Mouse (Mus musculus) thymus, adult 18-20 months (tissue): ENCODE results near the gene Setdb1.
A peak's percentile ranks its signal among the peaks of the same experiment; 100 is the strongest.

Experiments used
- DNase-seq, 2 experiments: peaks; one replicate each; pipeline ENCODE4 v3.0.0; 2022; ENCODE audit warnings: mixed read lengths in 2 of 2

Setdb1 gene

DNA sequence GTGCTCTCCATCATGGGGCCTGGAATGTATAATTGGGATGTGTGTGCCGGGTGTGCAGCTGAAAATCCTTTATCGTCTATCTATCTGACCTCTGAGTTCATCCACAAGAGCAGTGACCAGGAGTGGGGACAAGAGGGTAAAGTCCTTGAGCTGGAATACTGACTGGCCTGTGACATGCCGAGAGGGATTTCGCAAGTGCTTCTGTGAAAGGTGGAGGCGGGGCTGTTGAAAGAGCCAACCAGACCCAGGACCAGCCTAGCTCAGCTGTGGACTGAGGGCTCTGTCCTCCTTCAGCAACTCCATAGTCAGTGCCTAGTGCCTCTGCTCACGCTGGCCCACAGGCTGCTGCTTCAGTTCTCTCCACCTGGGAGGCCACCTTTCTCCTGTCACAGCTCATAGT is 38.5 kb downstream of the Setdb1 start:
- DNase-seq, result no peak

DNA sequence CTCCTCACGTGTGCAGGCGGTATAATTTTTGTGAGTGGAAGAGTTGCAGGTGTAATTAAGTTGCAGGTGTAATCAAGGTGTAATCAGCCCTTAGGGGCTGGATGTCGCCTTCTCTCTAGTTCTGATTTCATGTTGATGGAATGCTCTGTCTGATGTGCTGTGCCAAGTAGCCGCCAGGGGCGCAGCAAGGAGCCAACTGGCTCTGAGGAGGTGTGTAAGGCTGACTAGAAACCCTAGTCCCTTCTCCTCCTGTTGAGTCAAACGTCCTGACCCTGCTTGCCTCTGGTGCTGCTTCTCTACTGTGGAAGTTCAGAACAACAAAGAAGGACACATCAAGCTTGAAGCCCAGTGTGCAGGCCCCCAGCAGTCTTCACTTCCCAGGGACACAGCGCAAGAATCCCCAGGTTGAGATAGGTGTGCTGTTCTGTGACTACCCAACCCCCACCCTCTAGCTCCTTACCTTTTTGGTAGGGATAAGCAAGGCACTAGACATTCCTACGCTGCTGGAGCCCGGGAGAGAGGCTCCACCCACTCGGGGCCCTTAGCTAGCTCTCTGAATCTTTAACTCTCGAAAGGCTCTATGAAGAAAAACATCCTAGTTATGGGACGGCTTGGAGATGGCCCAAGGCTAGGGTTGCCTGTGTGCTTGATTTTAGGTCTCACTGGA is 39.5 kb downstream of the Setdb1 start:
- DNase-seq, result peak; percentile 33 to 42

DNA sequence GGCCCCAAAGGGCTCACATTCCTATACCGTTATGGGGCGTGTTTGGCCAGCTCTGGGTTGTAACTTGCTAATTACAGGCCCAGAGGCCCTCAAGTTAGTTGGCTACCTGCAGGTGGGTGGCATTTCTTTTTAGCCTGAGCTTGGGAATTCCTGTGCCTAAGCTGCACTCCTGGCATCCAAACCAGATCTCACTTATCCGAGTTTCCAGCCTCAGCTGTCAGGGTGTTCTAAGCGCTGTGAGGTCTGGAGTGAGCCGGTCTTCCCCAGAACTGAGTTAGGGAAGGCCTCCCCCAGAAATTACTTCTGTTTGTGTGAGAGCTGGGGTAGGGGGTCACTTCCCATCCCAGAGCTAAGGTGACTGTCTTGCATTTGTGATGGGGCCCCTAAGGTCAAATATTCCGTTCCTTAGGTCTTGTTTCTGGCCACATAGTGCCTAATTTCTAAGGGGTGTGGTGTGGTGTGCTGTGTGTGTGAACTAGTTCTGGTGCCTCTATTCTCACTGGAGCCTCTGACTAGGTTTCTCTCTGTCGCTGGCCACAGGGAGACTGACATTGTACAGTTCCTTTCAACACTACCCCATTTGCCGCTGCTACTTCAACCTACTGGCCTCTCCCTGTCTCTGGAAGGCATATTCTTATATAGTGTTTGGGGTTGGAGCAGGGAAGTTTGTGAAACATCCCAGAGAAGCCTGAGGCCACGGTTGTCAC is 41.0 kb downstream of the Setdb1 start:
- DNase-seq, result no peak

DNA sequence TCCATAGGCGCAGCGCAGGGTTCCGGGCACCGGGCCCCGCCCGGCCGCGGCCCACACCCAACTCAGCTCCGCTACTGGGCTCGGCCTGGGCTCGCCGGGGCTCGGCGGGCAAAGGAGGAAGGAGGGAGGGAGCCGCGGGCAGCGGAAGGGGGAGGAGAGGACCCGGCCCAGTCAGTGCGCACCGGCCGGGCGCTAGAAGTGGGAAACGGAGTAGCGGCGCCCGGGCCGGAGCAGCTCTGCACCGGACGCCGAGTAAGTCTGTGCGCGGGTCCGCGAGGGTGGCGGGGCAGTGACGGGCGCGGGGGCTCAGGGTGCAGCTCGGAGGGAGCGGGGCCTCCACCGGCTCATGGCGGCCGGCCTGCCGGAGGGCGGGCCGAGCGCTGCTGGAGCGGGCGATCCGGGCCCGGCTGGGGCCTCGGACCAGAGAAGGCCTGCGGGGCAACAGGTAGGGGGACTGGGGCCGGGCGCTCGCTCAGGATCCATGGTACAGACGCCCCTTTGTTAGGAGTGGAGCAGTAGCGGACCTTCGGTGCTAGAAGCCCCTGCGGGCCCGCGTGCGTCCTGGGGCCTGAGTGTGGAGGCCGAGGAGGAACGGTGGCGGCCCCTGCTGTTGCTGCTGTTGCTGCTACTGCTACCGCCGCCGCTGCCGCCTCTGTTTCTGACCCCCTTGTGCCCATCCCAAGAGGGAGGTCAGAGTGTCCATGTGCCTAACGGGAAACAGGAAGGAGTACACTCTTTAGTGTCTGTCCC is 41.7 kb downstream of the Setdb1 start:
- peak; percentile 87 for DNase-seq

DNA sequence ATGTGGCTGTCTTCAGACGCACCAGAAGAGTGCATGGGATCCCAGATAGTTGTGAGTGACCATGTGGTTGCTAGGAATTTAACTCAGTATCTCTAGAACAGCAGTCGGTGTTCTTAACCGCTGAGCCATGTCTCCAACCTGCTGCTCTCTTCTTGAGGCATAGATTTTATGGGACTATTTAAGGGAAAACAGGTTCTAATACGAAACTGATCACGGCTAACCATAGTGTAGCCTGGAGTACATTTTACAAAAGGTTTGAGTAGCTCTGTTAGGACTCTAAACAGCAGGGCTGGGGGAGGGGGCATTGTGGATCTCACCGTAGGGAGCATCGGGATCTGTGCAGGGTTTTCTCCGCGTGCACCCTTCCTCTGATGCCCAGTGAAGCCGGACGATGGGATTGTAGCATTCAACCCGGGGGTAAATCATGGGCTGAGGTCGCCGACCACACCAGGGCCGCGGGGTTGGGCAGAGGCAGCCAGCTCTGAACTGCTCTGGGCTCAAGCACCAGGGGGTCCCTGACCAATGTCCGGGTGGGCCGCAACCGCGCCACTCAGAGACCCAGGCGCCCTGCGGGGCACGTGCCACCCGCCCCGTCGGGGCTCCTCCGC is 42.4 kb downstream of the Setdb1 start, which contains the start of gene Cers2:
TSS of gene Cers2 (plus strand) at position 306 of the 608 bp plus-strand sequence.
- DNase-seq, result no peak

DNA sequence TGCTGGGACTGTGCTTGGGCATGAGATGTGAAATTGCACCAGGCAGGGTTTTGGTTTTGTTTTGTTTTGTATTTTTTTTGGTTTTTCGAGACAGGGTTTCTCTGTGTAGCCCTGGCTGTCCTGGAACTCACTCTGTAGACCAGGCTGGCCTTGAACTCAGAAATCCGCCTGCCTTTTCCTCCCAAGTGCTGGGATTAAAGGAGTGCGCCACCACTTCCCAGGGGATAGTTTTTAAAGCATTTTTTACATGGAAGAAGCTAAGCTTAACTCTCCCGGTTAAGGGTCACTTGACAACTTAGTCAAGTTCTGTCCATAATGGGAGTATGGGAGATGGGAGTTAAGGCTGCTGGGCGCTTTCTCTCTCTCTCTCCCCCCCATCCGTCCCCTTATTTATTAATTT is 42.9 kb downstream of the Setdb1 start:
- no peak for DNase-seq

DNA sequence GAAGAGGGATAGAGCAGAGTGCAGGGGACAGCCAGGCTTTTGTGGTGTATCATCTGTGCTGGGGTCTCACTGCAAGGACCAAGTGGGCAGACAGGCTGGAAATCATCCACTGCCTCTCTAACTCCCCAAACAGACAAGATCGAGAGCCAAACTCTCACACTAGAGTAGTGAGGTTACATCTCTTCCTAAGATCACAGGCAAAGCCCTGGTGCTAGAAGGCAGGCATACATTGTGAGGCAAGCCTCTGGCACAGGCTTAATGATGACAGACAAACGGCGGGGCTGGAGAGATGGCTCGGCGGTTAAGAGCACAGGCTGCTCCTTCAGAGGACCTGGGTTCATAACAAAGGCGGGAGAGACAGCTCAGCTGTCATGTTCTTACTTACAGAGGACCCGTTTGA is 43.5 kb downstream of the Setdb1 start:
- DNase-seq, result no peak

DNA sequence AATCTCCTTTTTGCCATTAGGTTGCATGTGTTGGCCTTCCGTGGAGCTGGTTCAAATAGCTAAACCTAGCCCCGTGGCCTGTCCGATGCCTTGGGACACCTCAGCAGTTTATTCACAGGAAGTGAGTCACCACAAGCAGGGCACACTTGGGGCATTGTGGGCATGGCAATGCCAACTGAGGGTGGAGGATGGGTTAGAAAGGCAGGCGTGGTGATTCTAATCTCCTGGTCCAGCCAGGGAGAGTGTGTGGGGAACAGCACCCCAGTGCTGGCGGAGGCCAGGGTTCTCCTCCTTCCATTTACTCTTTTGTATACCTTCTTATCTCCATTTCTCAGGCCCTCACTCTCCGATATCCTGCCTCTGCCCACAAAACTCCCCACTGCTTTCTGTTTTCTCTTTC is 44.4 kb downstream of the Setdb1 start:
- DNase-seq, result no peak

DNA sequence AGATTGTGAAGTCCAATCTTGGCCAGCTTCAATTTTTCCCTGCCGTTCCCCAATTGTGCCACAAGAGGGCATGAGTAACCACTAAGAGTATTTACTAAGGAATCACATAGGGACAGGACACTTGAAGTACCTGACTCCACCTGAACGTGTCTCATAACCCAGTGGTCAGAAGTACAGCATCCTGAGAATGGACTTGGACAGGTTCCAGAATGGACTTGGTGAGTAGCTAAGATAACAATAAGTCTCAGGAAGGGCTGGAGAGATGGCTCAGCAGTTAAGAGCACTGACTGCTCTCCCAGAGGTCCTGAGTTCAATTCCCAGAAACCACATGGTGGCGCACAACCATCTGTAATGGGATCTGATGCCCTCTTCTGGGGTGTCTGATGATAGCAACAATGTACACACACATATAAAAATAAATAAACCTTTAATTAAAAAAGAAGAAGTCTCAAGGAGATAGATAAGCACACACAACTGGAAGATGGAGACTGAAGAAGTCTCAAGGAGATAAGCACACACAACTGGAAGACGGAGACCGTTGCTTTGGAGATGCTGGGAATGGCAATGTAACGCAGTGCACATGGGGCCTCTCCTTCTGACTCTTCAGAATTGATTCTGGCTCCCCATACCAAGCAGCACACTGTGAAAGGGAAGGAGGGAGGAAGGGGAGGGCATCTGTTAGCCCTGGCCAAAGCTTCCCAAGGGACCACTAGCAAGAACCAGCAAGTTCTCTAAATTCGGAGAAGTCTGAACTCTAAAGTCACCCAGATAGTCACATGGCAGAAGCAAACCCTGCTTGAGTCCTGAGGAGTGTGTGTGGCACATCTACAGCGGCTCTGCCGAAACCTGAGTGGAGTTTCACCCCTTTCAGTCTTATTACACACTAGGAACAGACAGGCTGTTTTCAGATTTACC is 45.8 kb downstream of the Setdb1 start:
- peak in 1 of 2 experiments; percentile 47 for DNase-seq

DNA sequence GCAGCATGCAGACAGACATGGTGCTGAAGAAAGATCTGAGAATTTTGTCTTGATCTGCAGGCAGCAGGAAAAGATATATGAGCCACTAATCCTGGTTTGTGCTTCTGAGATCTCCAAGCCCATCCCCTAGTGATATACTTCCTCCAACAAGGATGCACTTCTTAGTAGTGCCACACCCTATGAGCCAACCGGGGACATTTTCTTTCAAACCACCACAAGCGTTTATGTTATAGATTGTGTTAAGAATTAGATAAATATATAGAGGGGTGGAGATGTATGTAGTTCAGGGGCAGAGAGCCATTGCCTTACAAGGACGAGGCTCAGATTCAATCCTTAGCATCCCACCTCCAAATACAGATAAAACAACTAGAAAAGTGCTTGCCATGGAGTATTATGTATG is 46.5 kb downstream of the Setdb1 start:
- DNase-seq, result no peak

DNA sequence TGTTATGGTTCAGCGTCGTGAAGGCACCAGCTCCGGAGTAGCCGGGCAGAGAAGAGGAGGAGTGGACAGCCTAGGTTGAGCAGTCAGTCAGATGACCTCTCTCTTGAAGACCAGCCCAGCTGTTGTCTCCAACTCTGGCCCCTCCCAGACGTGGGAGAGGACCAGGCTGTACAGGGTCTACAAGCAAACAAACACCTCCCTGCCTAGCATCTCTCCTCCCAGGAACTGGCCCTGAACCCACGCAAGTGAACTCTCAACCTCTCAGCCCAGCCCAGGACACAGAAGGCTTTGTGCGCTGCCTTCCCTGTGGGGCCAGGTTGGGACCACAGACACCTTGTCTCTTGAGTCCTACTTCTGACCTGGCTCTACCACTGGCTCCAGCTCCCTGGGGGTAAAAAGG is 49.9 kb downstream of the Setdb1 start, which contains the start of gene Anxa9:
TSS of gene Anxa9 (minus strand) at position 77 of the 400 bp plus-strand sequence.
- DNase-seq, result no peak

DNA sequence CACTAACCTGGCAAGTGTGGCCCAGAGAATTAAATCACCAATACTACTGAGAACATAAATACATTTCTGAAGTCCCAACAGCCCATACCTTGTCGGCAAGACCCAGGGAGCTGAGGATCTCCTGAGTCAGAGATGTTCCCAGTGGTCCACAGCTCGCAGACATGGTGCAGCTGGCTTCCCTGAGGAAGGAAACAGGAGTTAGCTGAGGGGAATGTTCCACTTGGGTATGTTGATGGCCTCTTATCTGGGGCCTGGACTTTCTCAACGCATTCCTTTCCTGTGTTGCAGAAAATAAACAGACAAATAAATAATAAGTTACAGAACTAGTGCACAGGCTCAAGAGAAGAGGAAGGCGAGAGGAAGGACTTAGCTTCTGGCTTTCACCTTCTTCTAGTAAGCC is 50.8 kb downstream of the Setdb1 start:
- no peak for DNase-seq

DNA sequence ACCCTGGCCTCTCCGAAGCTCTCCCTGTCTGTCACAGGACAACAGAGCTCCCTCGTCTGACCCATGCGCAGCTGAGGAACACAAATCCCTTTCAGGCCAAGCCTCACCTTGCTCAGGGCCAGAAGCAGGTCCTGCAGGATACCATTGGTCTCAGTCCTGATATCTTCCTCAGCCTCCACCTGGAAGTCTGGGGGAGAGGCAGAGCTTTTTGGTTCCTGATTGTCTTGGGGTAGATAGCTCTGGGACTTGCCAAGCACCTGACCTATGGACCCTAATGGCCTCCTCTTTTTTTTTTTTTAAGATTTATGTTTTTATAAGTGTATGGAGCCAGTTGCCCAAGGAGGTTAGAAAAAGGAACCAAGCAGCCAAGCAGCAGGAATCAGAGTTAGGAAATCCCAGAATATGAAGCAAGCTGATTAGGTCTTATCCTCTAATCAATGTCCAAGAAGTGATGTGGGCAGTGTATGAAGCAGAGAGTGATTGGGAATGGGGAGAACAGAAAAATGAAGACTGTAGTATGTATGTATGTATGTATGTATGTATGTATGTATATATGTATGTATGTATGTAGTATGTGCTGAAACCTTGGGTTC is 55.7 kb downstream of the Setdb1 start:
- DNase-seq, result no peak

DNA sequence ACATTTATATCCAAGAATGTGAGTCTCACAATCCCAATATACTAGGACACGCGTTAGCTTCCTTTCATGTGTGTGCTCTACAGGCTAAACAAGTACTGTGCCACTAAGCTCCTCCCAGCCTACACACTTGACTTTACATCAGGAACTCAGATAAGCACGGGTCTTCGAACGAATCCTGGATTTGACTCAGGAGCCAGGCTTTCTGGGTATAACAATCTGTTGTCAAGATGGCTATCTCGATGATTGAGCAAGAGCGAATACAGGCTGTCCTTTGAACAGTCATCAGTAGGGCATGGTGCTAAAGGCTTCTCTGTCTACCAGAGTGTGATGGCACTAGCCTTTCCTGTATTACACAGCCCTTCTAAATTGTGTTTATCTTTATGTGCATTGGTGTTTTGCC is 59.0 kb downstream of the Setdb1 start:
- no peak for DNase-seq

DNA sequence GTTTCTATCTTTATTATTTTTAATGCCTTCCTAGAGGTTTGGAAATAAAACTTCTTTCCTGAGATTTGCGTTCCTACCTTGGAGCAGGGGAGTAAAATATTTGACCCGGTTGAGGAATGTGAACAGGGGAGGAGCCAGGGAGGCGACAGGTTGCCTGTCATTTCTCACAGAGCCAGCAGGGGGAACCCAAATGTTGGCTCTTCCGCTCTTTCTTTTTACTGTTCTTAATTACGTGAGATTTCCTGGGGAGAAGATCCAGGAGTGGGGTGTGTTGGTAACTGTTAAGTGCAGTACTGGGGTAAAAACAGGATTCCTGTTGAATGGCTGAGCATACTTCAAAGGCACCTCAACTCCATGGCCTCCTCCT is 60.9 kb downstream of the Setdb1 start:
- DNase-seq, result no peak

DNA sequence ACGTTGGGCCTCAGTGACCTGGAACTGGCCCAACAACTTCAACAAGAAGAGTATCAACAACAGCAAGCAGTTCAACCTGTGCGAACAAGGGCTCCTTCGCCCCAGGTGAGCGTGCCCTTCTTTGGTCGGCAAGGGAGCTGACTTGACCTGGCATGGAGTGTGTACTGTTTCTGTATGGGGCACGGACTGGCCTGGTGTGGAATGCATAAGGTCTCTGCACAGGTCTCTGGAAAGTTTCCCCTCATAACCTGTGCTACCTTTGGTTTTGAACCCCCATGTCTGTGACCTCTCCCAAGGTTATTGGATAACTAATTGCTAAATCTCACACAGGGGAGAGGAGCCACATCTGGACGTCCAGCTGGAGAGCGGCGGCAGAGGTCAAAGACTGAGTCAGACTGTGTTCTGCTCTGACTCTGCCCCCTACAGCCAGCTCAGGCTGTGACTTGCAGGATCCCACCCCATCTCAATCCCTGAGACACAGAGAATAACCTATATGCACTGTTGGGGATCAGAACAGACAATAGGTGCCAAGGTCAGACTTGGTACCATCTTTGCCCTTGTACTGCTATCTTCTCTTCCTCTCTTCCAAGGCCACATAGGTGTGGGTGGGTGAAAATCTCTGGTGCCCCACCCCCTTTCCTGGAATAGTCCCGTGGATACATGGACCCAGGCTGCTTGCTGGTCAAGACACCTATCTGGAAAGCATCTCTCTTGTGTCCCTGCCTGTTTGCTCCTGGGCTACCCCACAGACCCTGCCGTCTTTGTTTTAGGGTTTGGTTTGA is 61.5 kb downstream of the Setdb1 start:
- DNase-seq, result no peak

DNA sequence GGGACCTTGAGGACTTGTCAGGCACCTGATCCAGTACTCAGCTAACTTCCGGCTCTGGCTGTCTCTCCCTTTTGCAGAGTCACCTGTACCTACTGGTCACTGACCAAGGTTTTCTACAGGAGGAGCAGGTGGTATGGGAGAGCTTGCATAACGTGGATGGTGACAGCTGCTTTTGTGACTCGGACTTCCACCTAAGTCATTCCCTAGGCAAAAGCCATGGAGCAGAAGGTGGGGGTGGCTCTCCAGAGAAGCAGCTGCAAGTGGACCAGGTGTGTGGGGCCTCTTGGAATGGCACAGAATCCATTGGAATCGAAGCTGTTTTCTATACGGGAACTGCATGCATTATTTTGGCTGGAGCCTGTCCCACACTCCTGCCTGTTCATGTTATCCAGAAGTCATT is 62.3 kb downstream of the Setdb1 start:
- no peak for DNase-seq

DNA sequence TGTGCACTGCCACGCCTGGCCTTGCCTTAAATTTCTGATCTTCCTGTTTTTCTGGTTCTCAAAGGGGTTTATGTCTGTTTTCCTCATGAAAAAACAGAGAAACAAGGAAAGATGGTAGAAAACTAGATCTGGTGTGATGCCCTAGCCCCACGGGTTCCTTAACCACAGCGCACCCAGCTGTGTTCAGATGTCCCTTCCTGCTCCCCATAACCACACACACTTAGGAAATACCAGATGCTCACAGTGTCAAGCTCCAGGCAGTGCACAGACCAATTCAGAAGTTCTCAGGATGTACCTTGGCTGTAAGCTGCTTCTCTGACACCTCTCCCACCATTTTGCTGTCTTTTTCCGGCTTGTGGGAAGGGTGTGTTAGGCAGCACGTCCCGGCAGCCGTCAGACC is 62.7 kb downstream of the Setdb1 start:
- no peak for DNase-seq

DNA sequence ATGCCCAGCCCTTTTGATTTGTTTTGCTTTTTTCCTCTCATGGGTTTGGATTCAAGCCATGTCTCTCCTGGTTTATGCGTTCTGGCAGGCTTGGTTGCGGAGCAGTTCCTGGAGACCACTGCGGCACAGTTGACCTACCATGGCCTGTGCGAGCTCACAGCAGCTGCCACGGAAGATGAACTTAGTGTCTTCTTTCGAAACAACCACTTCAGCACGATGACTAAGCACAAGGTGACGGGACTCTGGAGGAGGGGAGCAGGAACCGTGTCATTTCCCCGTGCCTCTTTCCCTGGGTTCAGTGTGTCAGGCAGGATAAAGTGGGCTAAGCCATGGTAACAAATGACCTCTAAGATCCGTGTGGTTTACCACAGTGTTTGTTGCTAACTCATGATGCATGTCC is 63.5 kb downstream of the Setdb1 start:
- DNase-seq, result no peak

DNA sequence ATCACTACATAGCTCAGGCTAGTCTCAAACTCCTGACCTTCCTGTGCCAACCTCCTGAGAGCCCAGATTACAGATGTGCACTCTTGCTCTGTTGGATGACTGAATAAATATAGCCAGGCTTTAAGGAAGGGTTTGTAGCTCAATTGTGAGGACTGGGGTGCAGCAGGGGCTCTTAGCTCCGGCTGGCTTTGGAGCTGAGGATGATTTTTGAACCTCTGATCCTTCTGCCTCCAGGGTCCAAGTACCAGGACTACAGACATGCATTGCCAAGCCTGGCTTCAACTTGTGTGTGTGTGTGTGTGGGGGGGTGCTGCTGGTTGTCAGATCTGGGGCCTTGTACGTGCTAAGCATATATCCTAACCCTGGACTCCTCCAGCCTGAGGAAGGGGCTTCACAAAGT is 64.1 kb downstream of the Setdb1 start:
- DNase-seq, result no peak

DNA sequence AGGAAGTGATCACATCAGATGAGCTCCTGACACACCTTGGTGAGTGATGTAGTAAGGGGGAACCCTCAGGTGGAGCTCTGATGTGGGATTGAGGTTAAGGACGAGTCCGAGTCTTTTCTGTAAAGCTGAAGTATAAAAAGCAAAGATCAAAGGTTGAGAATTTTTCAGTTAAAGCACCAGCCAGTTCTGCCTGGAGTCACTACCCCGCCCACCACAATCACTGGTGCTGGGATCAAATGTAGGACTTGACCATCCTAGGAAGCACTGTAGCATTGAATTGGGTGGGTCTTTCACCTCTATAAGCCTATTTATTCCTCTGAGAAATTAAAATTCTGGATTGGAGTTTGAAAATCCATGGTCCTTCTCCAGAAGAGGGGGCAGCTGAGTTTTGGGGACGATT is 66.0 kb downstream of the Setdb1 start:
- DNase-seq, result no peak
